Mouse (Mus musculus) forebrain, embryonic 16.5 days (tissue): ENCODE data around the gene Col4a2. TPM values are rescaled to one million over a fixed set of nuclear protein-coding genes. Genes with fewer than 3 reads are reported as not detected.
A peak's percentile ranks its signal among the peaks of the same experiment; 100 is the strongest.

Experiments
- ATAC-seq: fragments of 200-750 bp; cut with Nextera tagmentation; 2 replicates; pipeline ENCODE4 v1.8.0; 2017; ENCODE audit warnings: mild to moderate bottlenecking, moderate library complexity
- H3K27ac ChIP-seq: fragments of 300-500 bp; sonication (generic); 2 replicates; pipeline ENCODE4 v1.5.1; 2014; ENCODE audit warnings: low read length, control low read depth
- H3K27me3 ChIP-seq: fragments of 300-500 bp; sonication (generic); replicated peaks from 2 replicates; pipeline ENCODE4 v1.6.1; 2014; ENCODE audit warnings: low read length; ENCODE audit not compliant: control insufficient read depth, insufficient read depth
- H3K36me3 ChIP-seq: fragments of 300-500 bp; sonication (generic); 2 replicates; pipeline ENCODE4 v1.6.1; 2014; ENCODE audit not compliant: control insufficient read depth, insufficient read depth
- H3K4me1 ChIP-seq: fragments of 300-500 bp; sonication (generic); replicated peaks from 2 replicates; pipeline ENCODE4 v1.6.1; 2014; ENCODE audit warnings: low read length; ENCODE audit not compliant: control insufficient read depth, insufficient read depth
- H3K4me2 ChIP-seq: fragments of 300-500 bp; sonication (generic); 2 replicates; pipeline ENCODE4 v1.6.1; 2014; ENCODE audit warnings: mild to moderate bottlenecking, low read length, control low read depth
- H3K4me3 ChIP-seq: fragments of 300-500 bp; sonication (generic); replicated peaks from 2 replicates; pipeline ENCODE4 v1.5.1; 2014; ENCODE audit warnings: mild to moderate bottlenecking, low read length, control low read depth
- H3K9ac ChIP-seq: fragments of 300-500 bp; sonication (generic); replicated peaks from 2 replicates; pipeline ENCODE4 v1.6.1; 2014; ENCODE audit warnings: low read depth, low read length, control low read depth
- H3K9me3 ChIP-seq: fragments of 300-500 bp; sonication (generic); 2 replicates; pipeline ENCODE4 v1.6.1; 2016; ENCODE audit warnings: low read length; ENCODE audit not compliant: control insufficient read depth
- WGBS: fragments of 180-500 bp; shearing (Covaris S2); extraction: QIAGEN DNeasy Blood & Tissue Kit; methylation state at CpG from one replicate; pipeline ENCODE4 v1.1.7; 2014; 5-methylcytosine and 5-hydroxymethylcytosine counted together
- polyA plus RNA-seq: library from polyadenylated mRNA; unstranded; fragments of >200 nt; fragmentation: Nextera tagmentation; extraction: Ambion mirVana; gene quantifications from 2 replicates; pipeline ENCODE4 v1.2.1, GENCODE M21; 2015

Gene Col4a2
- polyA plus RNA-seq, 1 experiment from 2014 or later, result 29.1 TPM

DNA sequence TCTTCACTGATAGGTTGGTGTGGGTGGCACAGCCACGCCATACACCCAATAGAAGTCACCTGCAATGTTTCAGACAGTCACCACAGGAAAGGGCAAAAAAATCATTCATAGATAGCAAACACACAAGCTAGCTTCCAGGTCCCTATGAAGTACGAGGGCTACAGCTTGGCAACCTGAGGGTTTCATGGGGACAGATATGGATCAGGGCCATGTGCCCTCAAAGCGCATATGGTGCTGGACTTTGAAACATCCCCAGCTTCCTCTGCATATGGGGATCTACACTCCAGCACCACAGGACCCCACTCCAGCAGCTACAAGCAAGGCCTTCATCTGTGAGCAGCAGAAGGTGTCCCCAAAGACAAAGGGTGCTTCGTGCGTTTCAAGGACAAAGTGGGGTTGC is 47.2 kb downstream of the Col4a2 start:
- H3K27ac ChIP-seq, result no peak overlapping the region
- H3K4me2 ChIP-seq, result no peak overlapping the region
- no peak for ATAC-seq
- WGBS, result 92% methylated on average over 5 of the region's 5 CpGs
- no peaks in the 10 kb centered on the region for H3K36me3 ChIP-seq
- no peaks in the 10 kb centered on the region for H3K27me3 ChIP-seq
- H3K9me3 ChIP-seq, result no peaks in the 10 kb centered on the region
- H3K4me3 ChIP-seq, result no peak overlapping the region
- no peak overlapping the region for H3K9ac ChIP-seq
- H3K4me1 ChIP-seq, result peaks cover 14% of the 10 kb centered on the region

DNA sequence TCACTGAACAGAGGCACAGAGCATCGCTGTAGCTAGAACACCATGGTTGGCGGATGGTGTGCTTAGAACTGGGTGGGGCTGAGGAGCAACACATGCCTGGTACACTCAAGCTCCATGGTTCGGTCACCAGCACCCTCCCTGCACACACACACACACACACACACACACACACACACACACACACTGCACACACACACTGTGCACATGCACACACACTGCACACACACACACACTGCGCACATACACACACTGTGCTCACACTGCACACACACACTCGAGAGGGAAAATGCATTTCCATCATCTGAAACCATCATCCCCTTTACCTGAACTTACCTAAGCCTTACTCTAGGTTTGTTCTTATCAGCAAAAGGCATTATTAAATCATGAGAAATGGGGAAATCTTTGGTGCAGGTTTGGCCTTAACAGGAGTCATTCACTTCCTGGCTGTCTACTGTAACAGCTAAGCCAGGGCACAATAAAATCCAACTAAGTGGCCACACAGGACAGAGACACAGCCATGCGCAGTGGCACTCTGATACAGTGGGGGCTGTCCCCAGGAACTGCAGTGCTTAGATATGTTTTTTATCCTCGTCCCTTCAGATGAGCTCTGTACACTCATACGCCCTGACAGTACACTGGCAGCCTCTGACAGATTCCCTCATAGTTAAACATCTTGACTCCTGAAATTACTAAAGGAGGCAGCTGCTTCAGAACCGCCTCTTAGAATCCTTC is 49.1 kb downstream of the Col4a2 start:
- no peak overlapping the region for H3K4me2 ChIP-seq
- H3K4me1 ChIP-seq, result peaks cover 14% of the 10 kb centered on the region
- H3K36me3 ChIP-seq, result no peaks in the 10 kb centered on the region
- H3K9ac ChIP-seq, result no peak overlapping the region
- WGBS, result 64% methylated on average over 9 of the region's 9 CpGs
- H3K27ac ChIP-seq, result no peak overlapping the region
- no peak overlapping the region for H3K4me3 ChIP-seq
- H3K27me3 ChIP-seq, result no peaks in the 10 kb centered on the region
- peak; percentile 52; the same call in 1 of the 2 replicates for ATAC-seq
- no peaks in the 10 kb centered on the region for H3K9me3 ChIP-seq

DNA sequence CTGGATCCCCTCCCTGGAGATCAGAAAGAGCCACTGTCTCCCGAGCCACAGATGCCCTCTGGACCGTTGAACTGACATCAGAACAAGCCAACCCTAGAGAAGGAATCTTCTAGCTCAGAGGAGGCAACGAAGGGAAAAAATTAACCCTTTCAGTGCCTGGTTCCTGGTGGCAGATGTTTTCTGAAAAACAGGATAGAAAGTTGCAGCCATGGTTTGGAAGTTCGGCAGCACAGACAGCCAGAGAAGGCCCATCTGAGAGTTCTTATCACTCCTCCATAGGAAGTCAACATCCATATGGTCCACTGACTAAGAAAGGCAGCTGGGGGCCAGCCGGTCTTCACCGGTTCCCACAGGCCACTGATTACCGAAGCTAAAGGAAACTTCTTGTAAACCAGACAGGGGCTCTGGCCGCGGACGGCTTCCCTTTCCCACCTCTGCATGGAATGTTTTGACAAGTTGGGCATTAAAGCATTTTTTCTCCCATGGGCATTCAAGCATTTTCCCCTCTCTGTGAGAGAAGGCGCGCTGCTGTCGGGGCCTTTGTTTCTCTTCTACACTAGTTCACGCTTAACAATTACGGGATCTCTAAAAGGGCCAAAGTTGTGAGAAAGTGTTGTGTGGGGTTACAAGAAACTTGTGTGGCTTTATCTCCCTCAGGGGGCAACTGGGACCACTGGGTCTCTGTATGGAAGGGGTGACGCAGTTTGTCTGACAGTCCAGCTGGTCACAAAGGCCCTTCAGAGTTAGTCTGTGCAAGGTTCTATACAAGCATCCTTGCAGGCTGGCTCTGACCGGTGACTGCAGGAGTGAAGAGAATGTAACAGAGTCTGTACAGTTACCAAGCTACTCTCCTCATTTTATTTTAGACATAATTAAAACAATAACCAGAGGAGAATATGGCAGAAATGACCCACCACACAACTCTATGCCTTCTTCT is 49.9 kb downstream of the Col4a2 start:
- H3K27me3 ChIP-seq, result no peaks in the 10 kb centered on the region
- H3K36me3 ChIP-seq, result no peaks in the 10 kb centered on the region
- no peaks in the 10 kb centered on the region for H3K9me3 ChIP-seq
- WGBS, result 3% methylated on average over 17 of the region's 17 CpGs
- peaks cover 14% of the 10 kb centered on the region for H3K4me1 ChIP-seq
- H3K4me2 ChIP-seq, result no peak overlapping the region
- H3K9ac ChIP-seq, result no peak overlapping the region
- H3K27ac ChIP-seq, result 0 out of 2 replicates have a peak overlapping the region, but pooled peaks have one; percentile 10
- no peak overlapping the region for H3K4me3 ChIP-seq
- 0 out of 2 replicates have a peak, but pooled peaks have one; percentile 50 for ATAC-seq

DNA sequence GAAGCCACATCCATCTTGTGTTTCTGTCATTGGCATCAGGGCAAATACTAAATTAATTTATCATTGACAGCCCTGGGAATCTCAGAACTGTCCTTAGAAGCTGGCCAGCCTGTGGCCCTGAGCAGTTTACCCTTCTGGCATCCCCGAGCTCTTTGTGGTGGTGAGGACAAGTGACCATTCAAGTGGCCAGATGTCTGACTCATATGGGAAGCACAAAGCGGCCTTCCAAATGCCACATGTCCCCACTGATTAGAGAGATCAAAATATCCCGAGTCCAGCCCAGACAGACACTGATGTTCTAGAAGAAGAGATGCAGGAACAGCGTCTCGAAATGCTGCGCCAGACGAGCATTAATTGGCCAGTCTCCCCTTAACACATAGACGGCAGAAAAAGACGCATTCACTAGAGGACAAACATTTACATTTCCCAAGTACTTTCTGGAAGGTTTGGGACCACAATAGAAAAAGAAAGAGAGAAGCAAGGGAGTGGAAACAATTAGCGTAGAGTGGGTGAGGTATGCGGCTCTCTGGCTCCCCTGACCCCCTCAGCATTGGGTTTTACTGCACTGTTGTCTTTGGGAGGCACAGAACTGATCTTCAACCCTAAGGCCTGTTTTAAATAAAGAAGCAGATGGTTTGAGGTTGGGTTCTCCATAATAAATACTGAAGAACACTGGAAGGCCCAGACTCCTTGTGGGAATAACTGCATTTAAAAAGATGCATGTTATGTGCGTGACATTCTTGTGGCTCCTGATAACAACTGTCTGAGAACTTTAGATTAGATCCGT is 50.9 kb downstream of the Col4a2 start:
- no peak overlapping the region for H3K27ac ChIP-seq
- no peak overlapping the region for H3K9ac ChIP-seq
- no peak for ATAC-seq
- no peaks in the 10 kb centered on the region for H3K9me3 ChIP-seq
- peaks cover 14% of the 10 kb centered on the region for H3K4me1 ChIP-seq
- H3K4me2 ChIP-seq, result no peak overlapping the region
- H3K36me3 ChIP-seq, result no peaks in the 10 kb centered on the region
- H3K27me3 ChIP-seq, result no peaks in the 10 kb centered on the region
- 35% methylated on average over 13 of the region's 13 CpGs for WGBS
- no peak overlapping the region for H3K4me3 ChIP-seq

DNA sequence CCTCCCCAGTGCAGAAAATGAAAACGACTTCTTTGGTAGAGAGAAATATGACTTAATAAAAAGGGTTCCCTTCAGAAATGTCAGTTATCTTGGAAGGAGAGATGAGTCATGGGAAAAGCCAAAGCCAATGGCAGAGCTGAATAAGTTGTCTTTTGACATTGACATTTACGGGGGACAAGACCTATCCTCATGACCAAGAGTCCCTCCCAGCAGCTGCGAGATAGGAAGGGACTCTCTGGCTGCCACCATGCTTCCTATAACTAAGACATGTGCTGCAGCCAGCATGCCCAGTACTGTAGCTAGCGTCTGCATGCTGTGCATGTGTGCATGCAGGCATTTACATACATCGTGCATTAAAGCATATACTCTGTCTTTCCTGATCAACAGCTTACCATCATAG is 53.6 kb downstream of the Col4a2 start:
- no peak for ATAC-seq
- H3K4me3 ChIP-seq, result no peak overlapping the region
- no peak overlapping the region for H3K27ac ChIP-seq
- no peak overlapping the region for H3K4me2 ChIP-seq
- H3K27me3 ChIP-seq, result no peaks in the 10 kb centered on the region
- H3K4me1 ChIP-seq, result peaks cover 14% of the 10 kb centered on the region
- H3K9me3 ChIP-seq, result no peaks in the 10 kb centered on the region
- no peaks in the 10 kb centered on the region for H3K36me3 ChIP-seq
- H3K9ac ChIP-seq, result no peak overlapping the region
- 86% methylated on average over 5 of the region's 5 CpGs for WGBS

DNA sequence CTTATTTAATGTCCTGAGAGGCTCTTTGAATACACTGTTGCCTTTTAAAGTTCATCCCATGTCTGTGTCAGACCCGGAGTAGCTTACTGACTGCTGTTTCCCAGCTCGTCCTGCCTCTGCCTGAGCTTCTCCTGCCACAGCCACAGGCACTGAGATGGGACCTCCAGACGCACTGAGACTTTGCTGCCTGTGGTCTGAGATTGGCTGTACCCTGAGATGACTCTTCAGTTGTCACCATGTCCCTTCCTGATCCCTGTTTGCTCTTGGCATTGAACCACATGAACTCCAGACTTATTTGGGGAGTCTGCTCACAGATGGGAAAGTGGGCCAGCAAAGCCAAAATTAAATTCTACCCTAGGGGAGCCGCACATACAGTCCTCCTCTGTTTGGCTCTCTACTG is 54.1 kb downstream of the Col4a2 start:
- no peak overlapping the region for H3K4me3 ChIP-seq
- no peaks in the 10 kb centered on the region for H3K9me3 ChIP-seq
- no peaks in the 10 kb centered on the region for H3K27me3 ChIP-seq
- H3K4me2 ChIP-seq, result no peak overlapping the region
- no peaks in the 10 kb centered on the region for H3K36me3 ChIP-seq
- H3K9ac ChIP-seq, result no peak overlapping the region
- peaks cover 14% of the 10 kb centered on the region for H3K4me1 ChIP-seq
- H3K27ac ChIP-seq, result no peak overlapping the region
- WGBS, result 82% methylated on average over 4 of the region's 4 CpGs
- ATAC-seq, result no peak

DNA sequence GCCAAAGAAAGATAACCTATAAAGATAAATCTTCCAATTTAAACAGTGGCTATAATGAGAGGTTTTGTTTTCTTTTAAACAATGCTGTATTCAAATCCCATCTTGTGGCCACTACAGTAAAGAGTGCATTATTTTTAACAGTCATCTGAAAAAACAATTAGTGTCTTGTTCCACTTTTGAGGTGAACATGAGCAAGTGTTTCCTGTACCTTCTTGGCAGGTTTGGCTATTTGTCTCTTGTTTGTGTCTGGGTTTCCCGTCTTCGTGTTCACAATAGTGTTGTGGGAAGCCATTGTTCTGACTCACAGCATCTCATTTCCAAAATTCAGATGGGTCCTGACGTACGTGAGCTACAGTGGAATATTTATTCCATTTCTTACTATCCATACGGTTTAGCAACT is 55.1 kb downstream of the Col4a2 start:
- H3K27ac ChIP-seq, result no peak overlapping the region
- 72% methylated on average over 5 of the region's 5 CpGs for WGBS
- no peaks in the 10 kb centered on the region for H3K9me3 ChIP-seq
- no peak overlapping the region for H3K4me2 ChIP-seq
- no peak for ATAC-seq
- peaks cover 5% of the 10 kb centered on the region; the same call in 1 of the 2 replicates for H3K4me1 ChIP-seq
- H3K27me3 ChIP-seq, result no peaks in the 10 kb centered on the region
- no peaks in the 10 kb centered on the region for H3K36me3 ChIP-seq
- H3K4me3 ChIP-seq, result no peak overlapping the region
- H3K9ac ChIP-seq, result no peak overlapping the region

DNA sequence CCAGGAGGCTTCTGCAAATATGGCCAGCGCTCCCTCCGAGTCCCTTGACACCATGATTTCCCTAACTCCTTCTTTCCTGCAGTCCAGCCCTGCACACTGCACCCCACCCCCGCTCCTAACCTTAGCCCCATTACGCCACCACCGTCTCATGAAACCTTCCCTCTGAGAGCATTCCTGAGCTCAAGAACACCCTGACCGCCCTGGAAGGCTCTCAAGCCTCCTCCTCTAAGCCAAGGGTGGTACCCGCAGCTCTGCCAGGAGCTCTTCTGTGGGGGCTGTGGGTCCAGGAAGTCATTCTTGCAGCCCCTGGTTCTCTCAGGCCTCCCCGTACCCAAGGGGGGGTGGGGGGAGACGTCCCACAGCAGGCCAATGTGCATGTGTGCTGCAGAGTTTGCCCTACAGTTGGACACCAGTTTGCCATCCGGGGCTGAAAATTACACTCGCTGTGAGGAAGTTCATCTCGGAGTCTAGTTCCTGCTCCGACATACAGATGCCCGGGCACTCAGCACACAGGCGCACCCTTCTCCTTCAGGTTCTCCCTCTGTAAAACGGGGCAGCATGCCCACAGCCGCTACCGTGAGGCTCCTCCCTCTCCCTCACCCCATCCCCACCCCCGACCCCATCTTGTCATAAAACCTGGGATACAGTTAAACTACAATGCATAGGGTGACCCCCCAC is 57.1 kb downstream of the Col4a2 start:
- H3K4me2 ChIP-seq, result no peak overlapping the region
- no peak overlapping the region for H3K4me3 ChIP-seq
- 91% methylated on average over 19 of the region's 19 CpGs for WGBS
- ATAC-seq, result no peak
- no peaks in the 10 kb centered on the region for H3K9me3 ChIP-seq
- H3K9ac ChIP-seq, result no peak overlapping the region
- no peak overlapping the region for H3K27ac ChIP-seq
- H3K36me3 ChIP-seq, result no peaks in the 10 kb centered on the region
- H3K4me1 ChIP-seq, result no peaks in the 10 kb centered on the region
- H3K27me3 ChIP-seq, result no peaks in the 10 kb centered on the region
